12 mouse cellular contexts compared by ENCODE assay signal in genomic region chr14:12393271-12393861, GRCm38 (mm10). TPM values are rescaled to one million over a fixed set of nuclear protein-coding genes. Genes with fewer than 3 reads are reported as not detected.
DNase-seq lines count a peak whose midpoint lies in the region; ATAC-seq and TF ChIP-seq lines count a peak whose summit lies in the region.
"Had no signal": no experiment of that assay in that cellular context is flagged by ENCODE, and none has a peak within 500 bp of the region (broad histone marks: within the 10 kb centered on the region; RNA-seq: fewer than 3 reads in every experiment).

No protein-coding gene starts in this region.

- peaks cover 18% of the 10 kb centered on the region for H3K27me3 ChIP-seq in forebrain, embryonic 11.5 days (ENCODE audit: control insufficient read depth, insufficient read depth, low read length)
- H3K27me3 ChIP-seq in kidney, adult 2 months (replicated peaks; ENCODE audit: control insufficient read depth, insufficient read depth, low read length) = no peaks in the 10 kb centered on the region
- H3K27me3 ChIP-seq: limb, embryonic 12.5 days; megakaryocyte, embryonic 14.5 days had no signal

- H3K9me3 ChIP-seq in forebrain, embryonic 11.5 days (ENCODE audit: control insufficient read depth, low read length) = no peaks in the 10 kb centered on the region
- H3K9me3 ChIP-seq: limb, embryonic 12.5 days; megakaryocyte, embryonic 14.5 days had no signal

- ATAC-seq in forebrain, embryonic 11.5 days (replicated peaks; ENCODE audit: low FRiP score) = peak; percentile 81
- ATAC-seq in monocyte, adult 5-6 weeks (replicated peaks; ENCODE audit: insufficient number of reproducible peaks, low FRiP score, low TSS enrichment, poor library complexity, severe bottlenecking) = no peak
- ATAC-seq: intestine, embryonic 16.5 days had no signal

- peak overlapping the region; percentile 26; the same call in 1 of the 2 replicates for H3K4me2 ChIP-seq in forebrain, embryonic 11.5 days (ENCODE audit: low read depth, low read length, severe bottlenecking)
- H3K4me2 ChIP-seq: limb, embryonic 12.5 days had no signal

- TF ChIP-seq CTCF in kidney, adult 2 months (conservative IDR thresholded peaks at IDR 0.05; ENCODE audit: insufficient read depth, insufficient read length, low read depth, low read length) = no peak

- H3K4me1 ChIP-seq in forebrain, embryonic 11.5 days (replicated peaks; ENCODE audit: control insufficient read depth, insufficient read depth, low read length) = peaks cover 49% of the 10 kb centered on the region
- H3K4me1 ChIP-seq in kidney, adult 2 months (ENCODE audit: control insufficient read depth, insufficient read depth, low read length) = no peaks in the 10 kb centered on the region
- H3K4me1 ChIP-seq: megakaryocyte, embryonic 14.5 days had no signal

- H3K36me3 ChIP-seq in forebrain, embryonic 11.5 days (ENCODE audit: control insufficient read depth, insufficient read depth, low read length) = no peaks in the 10 kb centered on the region
- H3K36me3 ChIP-seq in kidney, adult 2 months (ENCODE audit: control insufficient read depth, insufficient read depth, low read length) = no peaks in the 10 kb centered on the region
- H3K36me3 ChIP-seq: limb, embryonic 12.5 days had no signal

- peak overlapping the region; percentile 26; the same call in 1 of the 2 replicates for H3K27ac ChIP-seq in forebrain, embryonic 11.5 days (ENCODE audit: low read depth, low read length)
- H3K27ac ChIP-seq in kidney, adult 2 months (ENCODE audit: insufficient read depth, low read depth, low read length) = no peak overlapping the region
- H3K27ac ChIP-seq: limb, embryonic 12.5 days had no signal

- peak; percentile 59 to 61 for DNase-seq in right cerebral cortex, postnatal 10 days (ENCODE audit: low spot score in 2 of 2)
- no peak for DNase-seq in right cerebral cortex, postnatal 14 days
- peak; percentile 84 for DNase-seq in forebrain, embryonic 11.5 days (ENCODE audit: low spot score)
- peak; percentile 49 for DNase-seq in layer of hippocampus, adult 9-10 months (ENCODE audit: low spot score)
- peak; percentile 55 for DNase-seq in retina, postnatal 1 day
- no peak for DNase-seq in kidney, adult 2 months
- DNase-seq in gastrocnemius, adult 18-20 months (ENCODE audit: low spot score) = no peak
- DNase-seq: adrenal gland, adult 8-10 months had no signal

- 4% methylated on average over 12 of the region's 12 CpGs for WGBS in forebrain, embryonic 11.5 days
- 36% methylated on average over 12 of the region's 12 CpGs for WGBS in kidney, adult 2 months

- H3K4me3 ChIP-seq in forebrain, embryonic 11.5 days (ENCODE audit: low read depth, low read length) = no peak overlapping the region
- H3K4me3 ChIP-seq in kidney, adult 2 months (ENCODE audit: insufficient read depth, low read depth, low read length) = no peak overlapping the region
- H3K4me3 ChIP-seq: limb, embryonic 12.5 days; megakaryocyte, embryonic 14.5 days had no signal

- peak overlapping the region; percentile 9; the same call in 1 of the 2 replicates for H3K9ac ChIP-seq in forebrain, embryonic 11.5 days (ENCODE audit: low read length)
- H3K9ac ChIP-seq: limb, embryonic 12.5 days had no signal

- TF ChIP-seq POLR2A in kidney, adult 2 months (IDR thresholded peaks at IDR 0.05; ENCODE audit: low read depth, low read length) = no peak

RNA-seq across cellular contexts. Expression of gene Fezf2, which starts 45.4 kb away (rescaled TPM):
- polyA plus RNA-seq in forebrain, embryonic 11.5 days (2014; fragmentation: Nextera tagmentation; extraction: Ambion mirVana) = 47.5 and 51.5 TPM in 2 replicates
- not detected in 2 replicates for polyA plus RNA-seq in kidney, adult 2 months (2012; rRNA removed)
- not detected in 3 replicates for total RNA-seq in monocyte, adult 5-6 weeks (2017)
- not detected for total RNA-seq in gastrocnemius, adult 18-20 months (2021)
- total RNA-seq: adrenal gland, adult 8-10 months had no signal
- polyA plus RNA-seq: intestine, embryonic 16.5 days had no signal

Comparison
In these comparisons a context has a peak if more than half of its experiments do, and no peak if none do; other contexts are left out.
1. DNase-seq: peak in right cerebral cortex, postnatal 10 days (2 of 2), forebrain, embryonic 11.5 days (single experiment), layer of hippocampus, adult 9-10 months (single experiment) and retina, postnatal 1 day (single experiment); none in right cerebral cortex, postnatal 14 days (single experiment), kidney, adult 2 months (single experiment) and gastrocnemius, adult 18-20 months (single experiment).